Mouse (Mus musculus) c-Kit-positive CD71-positive TER-119-positive erythroid progenitor cells, embryonic 14.5 days (primary cell): ENCODE data around the gene Mapk8ip1.

Source experiments
- DNase-seq: peaks from one replicate; pipeline ENCODE4 v3.0.0-alpha.2; 2013; ENCODE audit warnings: low spot score

Mapk8ip1 gene

GRCm38 (mm10) chr2:92372767-92373436 lies 28.2 kb downstream of the Mapk8ip1 start:
- no peak for DNase-seq

- DNase-seq, result no peak
Measured at GRCm38 (mm10) chr2:92371971-92372690, 28.9 kb downstream of the Mapk8ip1 start.

GRCm38 (mm10) chr2:92370821-92371805 lies 29.9 kb downstream of the Mapk8ip1 start:
- no peak for DNase-seq

GRCm38 (mm10) chr2:92370375-92370774 lies 30.7 kb downstream of the Mapk8ip1 start:
- no peak for DNase-seq

- no peak for DNase-seq
Measured at GRCm38 (mm10) chr2:92367383-92368029, 33.6 kb downstream of the Mapk8ip1 start.

GRCm38 (mm10) chr2:92365568-92365967 lies 35.5 kb downstream of the Mapk8ip1 start:
- no peak for DNase-seq

- no peak for DNase-seq
Measured at GRCm38 (mm10) chr2:92364086-92364485, 37.0 kb downstream of the Mapk8ip1 start.

GRCm38 (mm10) chr2:92362571-92363228 lies 38.4 kb downstream of the Mapk8ip1 start:
- DNase-seq, result no peak

- no peak for DNase-seq
Measured at GRCm38 (mm10) chr2:92361795-92362194, 39.3 kb downstream of the Mapk8ip1 start.

- DNase-seq, result no peak
Measured at GRCm38 (mm10) chr2:92360893-92361292, 40.2 kb downstream of the Mapk8ip1 start.

GRCm38 (mm10) chr2:92360186-92360823 lies 40.8 kb downstream of the Mapk8ip1 start:
- DNase-seq, result no peak

GRCm38 (mm10) chr2:92359301-92359700 lies 41.8 kb downstream of the Mapk8ip1 start:
- no peak for DNase-seq

- DNase-seq, result no peak
Measured at GRCm38 (mm10) chr2:92354224-92354623, 46.8 kb downstream of the Mapk8ip1 start.

GRCm38 (mm10) chr2:92353402-92353801 lies 47.7 kb downstream of the Mapk8ip1 start:
- DNase-seq, result no peak

- no peak for DNase-seq
Measured at GRCm38 (mm10) chr2:92350686-92351085, 50.4 kb downstream of the Mapk8ip1 start.

GRCm38 (mm10) chr2:92349589-92350425 lies 51.3 kb downstream of the Mapk8ip1 start:
- DNase-seq, result no peak

GRCm38 (mm10) chr2:92347191-92347590 lies 53.9 kb downstream of the Mapk8ip1 start:
- no peak for DNase-seq

- no peak for DNase-seq
Measured at GRCm38 (mm10) chr2:92342418-92342817, 58.6 kb downstream of the Mapk8ip1 start.
